In the genomic region with DNA sequence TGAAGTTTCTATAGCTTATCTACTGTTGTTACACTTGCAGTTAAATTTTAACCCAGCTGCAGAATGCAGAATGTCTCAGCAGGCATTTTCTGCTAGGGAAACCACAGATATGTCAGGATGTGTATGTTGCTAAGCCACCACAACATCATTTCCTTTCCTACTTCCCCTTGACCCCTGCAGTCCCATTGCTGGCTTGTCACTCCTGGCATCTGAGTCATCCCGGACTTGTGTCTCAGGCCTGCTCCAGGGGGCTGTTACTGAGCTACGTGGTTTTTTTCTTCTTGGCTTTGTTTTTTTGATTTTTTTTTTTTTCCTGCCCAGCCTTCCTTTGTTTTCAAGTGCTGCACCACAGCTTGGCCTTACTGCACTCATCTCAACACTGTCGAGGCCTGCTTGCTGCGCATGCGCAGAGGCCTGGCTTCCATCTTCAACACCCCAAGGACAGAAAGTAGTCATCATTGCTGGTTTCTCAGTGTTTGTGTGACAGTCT, we compare ENCODE assay signal across 8 mouse cellular contexts. TPM values are rescaled to one million over a fixed set of nuclear protein-coding genes. Genes with fewer than 3 reads are reported as not detected.
DNase-seq lines count a peak whose midpoint lies in the region; ATAC-seq and TF ChIP-seq lines count a peak whose summit lies in the region.

No protein-coding gene starts in this region.

- in situ Hi-C loops in ES-E14 (cut with MboI; ENCODE audit: low sequenced_read_pairs in 2 of 2, unreplicated experiment in 2 of 2): no loop called here

- TF ChIP-seq CTCF in bone marrow macrophage, adult 2 months (IDR thresholded peaks at IDR 0.05; ENCODE audit: low read depth, low read length): no peak

- 11% methylated on average over 5 of the region's 5 CpGs for WGBS in liver, embryonic 13.5 days (ENCODE audit: insufficient replicate concordance)

- no peaks in the 10 kb centered on the region for H3K36me3 ChIP-seq in ES-E14 (ENCODE audit: control insufficient read depth, insufficient read depth, low read length, poor library complexity, severe bottlenecking)
- no peaks in the 10 kb centered on the region for H3K36me3 ChIP-seq in liver, embryonic 13.5 days

- H3K4me1 ChIP-seq in ES-E14 (ENCODE audit: control insufficient read depth in 2 of 2, insufficient read depth in 2 of 2, low read length in 2 of 2, poor library complexity in 1 of 2): no peaks in the 10 kb centered on the region
- H3K4me1 ChIP-seq in bone marrow macrophage, adult 2 months (ENCODE audit: control insufficient read depth, insufficient read depth, low read length): peaks cover 45% of the 10 kb centered on the region
- H3K4me1 ChIP-seq in liver, embryonic 13.5 days (replicated peaks): peaks cover 18% of the 10 kb centered on the region

- no peaks in the 10 kb centered on the region for H3K27me3 ChIP-seq in liver, embryonic 13.5 days

- ATAC-seq in liver, embryonic 13.5 days (ENCODE audit: low read depth): peak; percentile 79

- intact Hi-C loops in heart, postnatal 10 days (cut with DNase I): loop anchor here (2.0 kb wide), 1 partner anchor 27 kb away; no protein-coding TSS in a partner anchor

- no peaks in the 10 kb centered on the region for H3K9me3 ChIP-seq in ES-E14 (ENCODE audit: control insufficient read depth, insufficient read depth, low read depth, low read length)
- no peaks in the 10 kb centered on the region for H3K9me3 ChIP-seq in liver, embryonic 13.5 days (replicated peaks)

- H3K27ac ChIP-seq in ES-E14 (ENCODE audit: insufficient read depth, low read depth, low read length, poor library complexity, severe bottlenecking): no peak overlapping the region
- H3K27ac ChIP-seq in bone marrow macrophage, adult 2 months (ENCODE audit: insufficient read depth, low read depth, low read length): peak overlapping the region; percentile 94
- H3K27ac ChIP-seq in liver, embryonic 13.5 days: peak overlapping the region; percentile 29; the same call in 1 of the 2 replicates

- TF ChIP-seq POLR2A in bone marrow macrophage, adult 2 months (IDR thresholded peaks at IDR 0.05; ENCODE audit: borderline replicate concordance, low read depth, low read length): no peak

- no peak overlapping the region for H3K9ac ChIP-seq in ES-E14 (ENCODE audit: insufficient read depth, low read depth, low read length, poor library complexity, severe bottlenecking)
- no peak overlapping the region for H3K9ac ChIP-seq in liver, embryonic 13.5 days

- H3K4me3 ChIP-seq in ES-E14 (ENCODE audit: insufficient read depth in 1 of 2, low read depth in 1 of 2, low read length in 2 of 2, poor library complexity in 1 of 2, severe bottlenecking in 1 of 2): no peak overlapping the region
- H3K4me3 ChIP-seq in bone marrow macrophage, adult 2 months (ENCODE audit: insufficient read depth, low read length): peak overlapping the region; percentile 18
- no peak overlapping the region for H3K4me3 ChIP-seq in liver, embryonic 13.5 days (replicated peaks)

- no peak for DNase-seq in ES-E14 (ENCODE audit: low read depth, low spot score)
- peak; percentile 65 to 69 for DNase-seq in heart, postnatal 10 days
- DNase-seq in liver, embryonic 13.5 days: peak; percentile 17
- peak; percentile 64 for DNase-seq in skeletal muscle tissue, adult 2 months (ENCODE audit: low read depth, low spot score)
- no peak for DNase-seq in cerebellum, postnatal 36 days
- no peak for DNase-seq in frontal cortex, postnatal 36 days (ENCODE audit: low spot score in 2 of 2)
- no peak for DNase-seq in retina, postnatal 1 day

- H3K4me2 ChIP-seq in liver, embryonic 13.5 days: peak overlapping the region; percentile 10; the same call in 1 of the 2 replicates

TF ChIP-seq in ES-E14, 5 proteins besides CTCF, POLR2A, EP300 and RAD21:
- TF ChIP-seq HCFC1 (IDR thresholded peaks at IDR 0.05; ENCODE audit: borderline replicate concordance, insufficient read depth, low read length) (no peak), CHD2 (IDR thresholded peaks at IDR 0.05; ENCODE audit: low read depth, low read length) (no peak), MAFK (IDR thresholded peaks at IDR 0.05; ENCODE audit: insufficient read depth, low read depth, low read length) (no peak), ZNF384 (IDR thresholded peaks at IDR 0.05; ENCODE audit: low read depth, low read length) (0 out of 2 replicates have a peak, but pooled peaks have one; percentile 6)

RNA-seq across cellular contexts. Expression of a gene that starts 46.4 kb away (rescaled TPM):
- 1.6 and 3.1 TPM in 2 replicates for total RNA-seq in ES-E14 (2012; rRNA removed)
- polyA plus RNA-seq in bone marrow macrophage, adult 2 months (2012; ENCODE audit: insufficient read depth, insufficient read length, missing spikeins): 126 and 149 TPM in 2 replicates
- 10 to 100 TPM; 36.3 to 64.0 TPM for total RNA-seq in heart, postnatal 10 days (2021)
- polyA plus RNA-seq in liver, embryonic 13.5 days (2015; fragmentation: Nextera tagmentation; extraction: Ambion mirVana): 7.9 and 10.6 TPM in 2 replicates

Comparison
In these comparisons a context has a peak if more than half of its experiments do, and no peak if none do; other contexts are left out.
1. DNase-seq: peak in heart, postnatal 10 days (2 of 2), liver, embryonic 13.5 days (single experiment) and skeletal muscle tissue, adult 2 months (single experiment); none in ES-E14 (single experiment), cerebellum, postnatal 36 days (0 of 2), frontal cortex, postnatal 36 days (0 of 2) and retina, postnatal 1 day (single experiment).